Mouse (Mus musculus) embryonic fibroblast, embryonic 13.5 days (primary cell): ENCODE results near the gene Cacna1s.

Source experiments
- CTCF ChIP-seq: IDR thresholded peaks from 2 replicates; pipeline ENCODE4 v1.5.1; 2011; ENCODE audit warnings: mild to moderate bottlenecking, control low read depth, low read length, moderate library complexity, borderline replicate concordance; ENCODE audit not compliant: insufficient read depth
- POLR2A ChIP-seq: IDR thresholded peaks from 2 replicates; pipeline ENCODE4 v1.6.1; 2011; ENCODE audit warnings: low read depth, mild to moderate bottlenecking, control low read depth, low read length, moderate library complexity

- TF ChIP-seq POLR2A (no peak), CTCF (no peak)
Observed at GRCm38 (mm10) chr1:136017307-136017706, 35.2 kb upstream of the Cacna1s start.
